Mouse (Mus musculus): ENCODE measurements around the gene Reps1. TPM values are rescaled to one million over a fixed set of nuclear protein-coding genes. Genes with fewer than 3 reads are reported as not detected.

Reps1 gene
- polyA plus RNA-seq, 1 experiment: 16.0 TPM

GRCm38 (mm10) chr10:18022741-18023347 is 32.8 kb upstream of the Reps1 start, which contains the start of gene Abracl:
Abracl (minus strand) TSS chr10:18023288.
- H3K4me3 ChIP-seq (replicated peaks): peak within 1 kb of the TSS; percentile 98
- H3K4me1 ChIP-seq: peaks cover 35% of the 10 kb centered on the region
- H3K36me3 ChIP-seq (replicated peaks; ENCODE audit: low read length): peaks cover 23% of the 10 kb centered on the region
- no peaks in the 10 kb centered on the region for H3K27me3 ChIP-seq (replicated peaks)
- TF ChIP-seq GATA1 (IDR thresholded peaks at IDR 0.05; ENCODE audit: borderline replicate concordance, low read length) (no peak), FLI1 (IDR thresholded peaks at IDR 0.05; ENCODE audit: low read length) (no peak)
- H3K9me3 ChIP-seq: no peaks in the 10 kb centered on the region

GRCm38 (mm10) chr10:18034408-18034807 is 21.3 kb upstream of the Reps1 start:
- peak overlapping the region; percentile 9 for H3K4me3 ChIP-seq (replicated peaks)
- H3K4me1 ChIP-seq: peaks cover 6% of the 10 kb centered on the region
- H3K27me3 ChIP-seq (replicated peaks): no peaks in the 10 kb centered on the region
- no peaks in the 10 kb centered on the region for H3K9me3 ChIP-seq
- TF ChIP-seq GATA1 (IDR thresholded peaks at IDR 0.05; ENCODE audit: borderline replicate concordance, low read length): no peak
- TF ChIP-seq FLI1 (IDR thresholded peaks at IDR 0.05; ENCODE audit: low read length): no peak
- no peaks in the 10 kb centered on the region for H3K36me3 ChIP-seq (replicated peaks; ENCODE audit: low read length)

GRCm38 (mm10) chr10:18036849-18037248 is 18.8 kb upstream of the Reps1 start:
- H3K27me3 ChIP-seq (replicated peaks): no peaks in the 10 kb centered on the region
- no peak overlapping the region for H3K4me3 ChIP-seq (replicated peaks)

GRCm38 (mm10) chr10:18046380-18046779 is 9.3 kb upstream of the Reps1 start:
- no peak overlapping the region for H3K4me3 ChIP-seq (replicated peaks)
- H3K27me3 ChIP-seq (replicated peaks): no peaks in the 10 kb centered on the region
- H3K36me3 ChIP-seq (replicated peaks; ENCODE audit: low read length): no peaks in the 10 kb centered on the region
- H3K4me1 ChIP-seq: peaks cover 12% of the 10 kb centered on the region
- H3K9me3 ChIP-seq: 0 out of 2 replicates have a peak, but pooled peaks cover 6% of the 10 kb centered on the region
- no peak for TF ChIP-seq FLI1 (IDR thresholded peaks at IDR 0.05; ENCODE audit: low read length)
- no peak for TF ChIP-seq GATA1 (IDR thresholded peaks at IDR 0.05; ENCODE audit: borderline replicate concordance, low read length)

More at GRCm38 (mm10) chr10:18036849-18037248, 18.8 kb upstream of the Reps1 start:
- Histone ChIP-seq H3K4me1 (peaks cover 6% of the 10 kb centered on the region), H3K36me3 (replicated peaks; ENCODE audit: low read length) (no peaks in the 10 kb centered on the region), H3K9me3 (no peaks in the 10 kb centered on the region)
- TF ChIP-seq GATA1 (IDR thresholded peaks at IDR 0.05; ENCODE audit: borderline replicate concordance, low read length): no peak
- TF ChIP-seq FLI1 (IDR thresholded peaks at IDR 0.05; ENCODE audit: low read length): no peak

- Histone ChIP-seq H3K27me3 (replicated peaks) (no peaks in the 10 kb centered on the region), H3K4me3 (replicated peaks) (no peak overlapping the region), H3K9me3 (0 out of 2 replicates have a peak, but pooled peaks cover 6% of the 10 kb centered on the region), H3K4me1 (peaks cover 13% of the 10 kb centered on the region), H3K36me3 (replicated peaks; ENCODE audit: low read length) (no peaks in the 10 kb centered on the region)
- TF ChIP-seq GATA1 (IDR thresholded peaks at IDR 0.05; ENCODE audit: borderline replicate concordance, low read length): no peak
- TF ChIP-seq FLI1 (IDR thresholded peaks at IDR 0.05; ENCODE audit: low read length): no peak
Measured at GRCm38 (mm10) chr10:18047380-18048146, 8.1 kb upstream of the Reps1 start.

- Histone ChIP-seq H3K9me3 (no peaks in the 10 kb centered on the region), H3K27me3 (replicated peaks) (no peaks in the 10 kb centered on the region), H3K4me1 (peaks cover 51% of the 10 kb centered on the region), H3K4me3 (replicated peaks) (peak overlapping the region; percentile 99), H3K36me3 (replicated peaks; ENCODE audit: low read length) (no peaks in the 10 kb centered on the region)
- TF ChIP-seq GATA1 (IDR thresholded peaks at IDR 0.05; ENCODE audit: borderline replicate concordance, low read length) (no peak), FLI1 (IDR thresholded peaks at IDR 0.05; ENCODE audit: low read length) (no peak)
Measured at GRCm38 (mm10) chr10:18055009-18055695, 509 bp upstream of the Reps1 start.

- TF ChIP-seq GATA1 (IDR thresholded peaks at IDR 0.05; ENCODE audit: borderline replicate concordance, low read length) (no peak), FLI1 (IDR thresholded peaks at IDR 0.05; ENCODE audit: low read length) (no peak)
- H3K4me1 ChIP-seq: peaks cover 58% of the 10 kb centered on the region
- no peaks in the 10 kb centered on the region for H3K27me3 ChIP-seq (replicated peaks)
- no peaks in the 10 kb centered on the region for H3K36me3 ChIP-seq (replicated peaks; ENCODE audit: low read length)
- no peaks in the 10 kb centered on the region for H3K9me3 ChIP-seq
- H3K4me3 ChIP-seq (replicated peaks): peak overlapping the region; percentile 99
Measured at GRCm38 (mm10) chr10:18056391-18056745, 707 bp downstream of the Reps1 start.

GRCm38 (mm10) chr10:18058681-18059338 is 3.1 kb downstream of the Reps1 start:
- H3K4me1 ChIP-seq: peaks cover 64% of the 10 kb centered on the region
- H3K27me3 ChIP-seq (replicated peaks): no peaks in the 10 kb centered on the region

GRCm38 (mm10) chr10:18059807-18060206 is 4.1 kb downstream of the Reps1 start:
- peaks cover 74% of the 10 kb centered on the region for H3K4me1 ChIP-seq
- peak overlapping the region; percentile 74 for H3K4me3 ChIP-seq (replicated peaks)
- TF ChIP-seq GATA1 (IDR thresholded peaks at IDR 0.05; ENCODE audit: borderline replicate concordance, low read length) (no peak), FLI1 (IDR thresholded peaks at IDR 0.05; ENCODE audit: low read length) (no peak)
- H3K36me3 ChIP-seq (replicated peaks; ENCODE audit: low read length): no peaks in the 10 kb centered on the region
- no peaks in the 10 kb centered on the region for H3K9me3 ChIP-seq
- no peaks in the 10 kb centered on the region for H3K27me3 ChIP-seq (replicated peaks)

More at GRCm38 (mm10) chr10:18058681-18059338, 3.1 kb downstream of the Reps1 start:
- TF ChIP-seq GATA1 (IDR thresholded peaks at IDR 0.05; ENCODE audit: borderline replicate concordance, low read length) (no peak), FLI1 (IDR thresholded peaks at IDR 0.05; ENCODE audit: low read length) (no peak)
- no peaks in the 10 kb centered on the region for H3K9me3 ChIP-seq
- H3K4me3 ChIP-seq (replicated peaks): no peak overlapping the region
- H3K36me3 ChIP-seq (replicated peaks; ENCODE audit: low read length): no peaks in the 10 kb centered on the region
